In the genomic region with DNA sequence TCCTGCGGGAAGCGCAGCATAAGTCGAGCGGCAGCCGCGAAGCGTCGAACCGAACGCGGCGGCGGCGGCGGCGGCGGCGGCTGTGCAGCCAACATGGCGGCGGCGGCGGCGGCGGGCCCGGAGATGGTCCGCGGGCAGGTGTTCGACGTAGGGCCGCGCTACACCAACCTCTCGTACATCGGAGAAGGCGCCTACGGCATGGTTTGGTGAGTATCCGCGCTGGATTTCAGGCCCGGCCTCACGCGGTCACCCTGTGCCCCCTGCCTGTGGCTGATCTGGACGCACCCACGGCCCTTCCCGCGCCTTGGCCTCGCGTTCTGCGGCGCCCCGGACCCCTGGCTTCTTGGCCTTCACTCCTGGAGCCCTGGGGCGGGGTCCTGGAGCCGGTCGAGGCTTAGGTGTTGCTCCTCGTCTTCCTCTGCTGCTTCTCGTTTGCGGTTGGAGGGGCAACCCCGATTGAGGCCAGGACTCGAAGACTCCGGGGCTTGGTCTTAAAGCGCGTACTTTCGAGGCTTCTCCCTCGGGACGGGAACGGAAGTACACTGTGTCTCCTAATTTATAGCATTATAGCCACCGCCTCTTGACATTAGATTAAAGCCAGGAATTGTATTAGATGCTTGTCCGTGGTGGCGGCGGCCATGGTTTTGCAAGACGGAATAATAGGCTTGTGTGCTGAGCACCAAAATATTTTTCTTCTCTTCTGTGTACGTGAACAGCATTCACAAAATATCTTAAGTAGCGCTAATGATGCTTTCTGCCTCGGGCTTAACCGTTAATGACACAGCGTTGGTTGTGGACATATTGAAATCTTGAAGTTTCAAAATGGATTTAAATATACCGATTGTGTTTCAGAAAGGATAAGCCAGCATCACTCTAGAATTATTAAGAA, we compare ENCODE assay signal across 8 mouse cellular contexts. TPM values are rescaled to one million over a fixed set of nuclear protein-coding genes. Genes with fewer than 3 reads are reported as not detected.
A peak's percentile ranks its signal among the peaks of the same experiment; 100 is the strongest.
DNase-seq lines count a peak whose midpoint lies in the region; ATAC-seq lines count a peak whose summit lies in the region.

No protein-coding gene starts in this region.

- peaks cover 33% of the 10 kb centered on the region for H3K36me3 ChIP-seq in forebrain, embryonic 10.5 days (replicated peaks)
- no peaks in the 10 kb centered on the region for H3K36me3 ChIP-seq in stomach, embryonic 14.5 days (ENCODE audit: control insufficient read depth, insufficient read depth, low read length)

- H3K4me2 ChIP-seq in stomach, embryonic 14.5 days (replicated peaks; ENCODE audit: low read depth, low read length), result peak overlapping the region; percentile 77

- peak overlapping the region; percentile 89 for H3K9ac ChIP-seq in stomach, embryonic 14.5 days (replicated peaks; ENCODE audit: low read depth, low read length)

- peaks cover 2% of the 10 kb centered on the region; the same call in 1 of the 2 replicates for H3K9me3 ChIP-seq in forebrain, embryonic 10.5 days
- no peaks in the 10 kb centered on the region for H3K9me3 ChIP-seq in stomach, embryonic 14.5 days (ENCODE audit: control insufficient read depth, low read depth, low read length)

- DNase-seq in left cerebral cortex, adult 11 months (ENCODE audit: low spot score), result peak; percentile 25
- DNase-seq in left cerebral cortex, adult 18-20 months (ENCODE audit: low spot score in 2 of 2), result no peak
- DNase-seq in adrenal gland, postnatal 10 days, result peak; percentile 67
- no peak for DNase-seq in forebrain, embryonic 10.5 days (ENCODE audit: extremely low spot score, low spot score)
- peak; percentile 63 for DNase-seq in heart, postnatal 4 days
- peak; percentile 33 to 49 for DNase-seq in left cerebral cortex, adult 8-10 months (ENCODE audit: low spot score in 2 of 2)

- H3K27me3 ChIP-seq in forebrain, embryonic 10.5 days (ENCODE audit: poor library complexity, severe bottlenecking), result no peaks in the 10 kb centered on the region
- no peaks in the 10 kb centered on the region for H3K27me3 ChIP-seq in stomach, embryonic 14.5 days (ENCODE audit: control insufficient read depth, insufficient read depth, low read length)

- under 1% methylated on average over 73 of the region's 75 CpGs for whole genome bisulfite sequencing in forebrain, embryonic 10.5 days
- under 1% methylated on average over 73 of the region's 75 CpGs for WGBS in stomach, embryonic 14.5 days

- peaks cover 28% of the 10 kb centered on the region for H3K4me1 ChIP-seq in forebrain, embryonic 10.5 days
- H3K4me1 ChIP-seq in stomach, embryonic 14.5 days (ENCODE audit: control insufficient read depth, insufficient read depth, low read length), result peaks cover 9% of the 10 kb centered on the region; the same call in 1 of the 2 replicates

- ATAC-seq in megakaryocyte progenitor cell, adult 5-6 weeks (replicated peaks; ENCODE audit: poor library complexity), result peak; percentile 35
- ATAC-seq in stomach, embryonic 14.5 days (ENCODE audit: insufficient number of reproducible peaks, insufficient read depth, low FRiP score, low read depth), result peak; percentile 56

- H3K4me3 ChIP-seq in forebrain, embryonic 10.5 days, result peak overlapping the region; percentile 98
- H3K4me3 ChIP-seq in stomach, embryonic 14.5 days (ENCODE audit: low read depth, low read length), result peak overlapping the region; percentile 99

- H3K27ac ChIP-seq in forebrain, embryonic 10.5 days, result peak overlapping the region; percentile 97
- H3K27ac ChIP-seq in stomach, embryonic 14.5 days (ENCODE audit: low read length), result peak overlapping the region; percentile 91

RNA-seq across cellular contexts. Expression of a gene that starts 0.6 kb away (rescaled TPM):
- 100 to 1,000 TPM; 448 to 457 TPM for total RNA-seq in left cerebral cortex, adult 18-20 months (2021)
- total RNA-seq in adrenal gland, postnatal 10 days (2021), result 100 to 1,000 TPM; 154 to 160 TPM
- polyA plus RNA-seq in forebrain, embryonic 10.5 days (2016; fragmentation: Nextera tagmentation; extraction: Ambion mirVana), result 147 and 150 TPM in 2 replicates
- total RNA-seq in heart, postnatal 4 days (2021), result 100 to 1,000 TPM; 128 to 135 TPM
- total RNA-seq in left cerebral cortex, adult 8-10 months (2022), result 100 to 1,000 TPM; 414 to 472 (median 438) TPM
- total RNA-seq in megakaryocyte progenitor cell, adult 5-6 weeks (2015), result 144 TPM in 2 replicates
- total RNA-seq in megakaryocyte progenitor cell, adult 5-6 weeks (2017), result 136 and 152 TPM in 2 replicates
- polyA plus RNA-seq in stomach, embryonic 14.5 days (2014; fragmentation: Nextera tagmentation; extraction: Ambion mirVana), result 177 and 185 TPM in 2 replicates

Comparison
In these comparisons a context has a peak if more than half of its experiments do, and no peak if none do; other contexts are left out.
1. DNase-seq: peak in left cerebral cortex, adult 11 months (single experiment), adrenal gland, postnatal 10 days (single experiment), heart, postnatal 4 days (single experiment) and left cerebral cortex, adult 8-10 months (2 of 2); none in left cerebral cortex, adult 18-20 months (0 of 2) and forebrain, embryonic 10.5 days (single experiment).